Mouse (Mus musculus) CH12.LX (cell line): ENCODE results near the gene Clcn2. TPM values are rescaled to one million over a fixed set of nuclear protein-coding genes. Genes with fewer than 3 reads are reported as not detected.

ENCODE experiments used
- DNase-seq: peaks from one replicate; pipeline ENCODE4 v3.0.0-alpha.2; 2013; ENCODE audit errors: extremely low read depth
- H3K27ac ChIP-seq: 2 replicates; pipeline ENCODE4 v1.5.1; 2012; ENCODE audit warnings: low read depth, mild to moderate bottlenecking, control low read depth, moderate library complexity; ENCODE audit not compliant: insufficient read depth
- H3K27me3 ChIP-seq: replicated peaks from 2 replicates; pipeline ENCODE3; 2012; ENCODE audit warnings: inconsistent platforms
- H3K36me3 ChIP-seq, 2 experiments: replicated peaks in 1 of 2; 2 replicates each; pipeline versions ENCODE3 to v1.6.1; 2012; ENCODE audit warnings: inconsistent platforms in 1 of 2, low read length in 1 of 2, mild to moderate bottlenecking in 1 of 2, mixed read lengths in 1 of 2, moderate library complexity in 1 of 2; ENCODE audit not compliant: control insufficient read depth in 1 of 2, insufficient read depth in 1 of 2
- H3K4me1 ChIP-seq, 2 experiments: 2 replicates each; pipeline ENCODE4 v1.6.1; 2012; ENCODE audit warnings: inconsistent platforms in 1 of 2, moderate library complexity in 1 of 2; ENCODE audit not compliant: insufficient read depth in 2 of 2, control insufficient read depth in 1 of 2
- H3K4me2 ChIP-seq: 2 replicates; pipeline ENCODE4 v1.6.1; 2012; ENCODE audit warnings: low read depth, mild to moderate bottlenecking, control low read depth; ENCODE audit not compliant: poor library complexity, insufficient read depth, severe bottlenecking
- H3K4me3 ChIP-seq, 3 experiments: fragments of 150-350 bp in 1 of 3; sonication (generic) in 1 of 3; replicated peaks in 1 of 3; 2 replicates each; pipeline versions ENCODE3 to v1.5.1; 2011 to 2012; ENCODE audit warnings: low read depth in 2 of 3, low read length in 2 of 3, mild to moderate bottlenecking in 2 of 3, moderate library complexity in 2 of 3, control low read depth in 1 of 3, improper control_type of control experiment in 1 of 3, inconsistent platforms in 1 of 3, mixed read lengths in 1 of 3; ENCODE audit not compliant: poor library complexity in 1 of 3
- H3K79me2 ChIP-seq: replicated peaks from 2 replicates; pipeline ENCODE4 v1.6.1; 2012; ENCODE audit warnings: mild to moderate bottlenecking, moderate library complexity; ENCODE audit not compliant: control insufficient read depth, poor library complexity, insufficient read depth, severe bottlenecking; ENCODE audit errors: extremely low read depth
- H3K9ac ChIP-seq: 2 replicates; pipeline ENCODE4 v1.6.1; 2012; ENCODE audit warnings: low read depth, mild to moderate bottlenecking, control low read depth, moderate library complexity; ENCODE audit not compliant: insufficient read depth
- H3K9me3 ChIP-seq: replicated peaks from 2 replicates; pipeline ENCODE3; 2012; ENCODE audit warnings: low read length, inconsistent platforms, mixed read lengths
- CHD1 ChIP-seq: IDR thresholded peaks from 2 replicates; pipeline ENCODE4 v1.6.1; 2012; ENCODE audit warnings: low read depth, low read length, improper control_type of control experiment, inconsistent platforms
- CHD2 ChIP-seq: IDR thresholded peaks from 2 replicates; pipeline ENCODE4 v1.6.1; 2011; ENCODE audit warnings: low read length, improper control_type of control experiment
- CTCF ChIP-seq, 2 experiments: IDR thresholded peaks in 1 of 2; conservative IDR thresholded peaks in 1 of 2; 2 replicates each; pipeline ENCODE4 v1.5.1; 2011 to 2012; ENCODE audit warnings: low read depth in 2 of 2, low read length in 2 of 2, improper control_type of control experiment in 1 of 2, inconsistent platforms in 1 of 2, mild to moderate bottlenecking in 1 of 2, moderate library complexity in 1 of 2
- E2F4 ChIP-seq: IDR thresholded peaks from 2 replicates; pipeline ENCODE4 v1.6.1; 2011; ENCODE audit warnings: low read depth, low read length, improper control_type of control experiment; ENCODE audit not compliant: insufficient replicate concordance
- HCFC1 ChIP-seq: IDR thresholded peaks from 2 replicates; pipeline ENCODE4 v1.6.1; 2012; ENCODE audit warnings: low read depth, mild to moderate bottlenecking, inconsistent platforms, low read length, improper control_type of control experiment
- JUN ChIP-seq: IDR thresholded peaks from 2 replicates; pipeline ENCODE4 v1.6.1; 2011; ENCODE audit warnings: low read depth, mild to moderate bottlenecking, low read length, improper control_type of control experiment, moderate library complexity; ENCODE audit not compliant: insufficient read depth
- JUND ChIP-seq: conservative IDR thresholded peaks from 2 replicates; pipeline ENCODE4 v1.6.1; 2011; ENCODE audit warnings: low read depth, low read length, improper control_type of control experiment
- KAT2A ChIP-seq: IDR thresholded peaks from 2 replicates; pipeline ENCODE4 v1.6.1; 2012; ENCODE audit warnings: low read length, improper control_type of control experiment, inconsistent platforms; ENCODE audit not compliant: insufficient replicate concordance
- MAZ ChIP-seq: IDR thresholded peaks from 2 replicates; pipeline ENCODE4 v1.6.1; 2012; ENCODE audit warnings: low read depth, mild to moderate bottlenecking, inconsistent platforms, low read length, improper control_type of control experiment, moderate library complexity
- MEF2A ChIP-seq: IDR thresholded peaks from 2 replicates; pipeline ENCODE4 v1.6.1; 2014; ENCODE audit warnings: low read depth, mild to moderate bottlenecking, inconsistent platforms, low read length, improper control_type of control experiment, borderline replicate concordance
- MXI1 ChIP-seq: IDR thresholded peaks from 2 replicates; pipeline ENCODE4 v1.6.1; 2011; ENCODE audit warnings: mild to moderate bottlenecking, low read depth, low read length, improper control_type of control experiment
- NELFE ChIP-seq: IDR thresholded peaks from 2 replicates; pipeline ENCODE4 v1.6.1; 2011; ENCODE audit warnings: low read depth, low read length, improper control_type of control experiment
- NRF1 ChIP-seq: IDR thresholded peaks from 2 replicates; pipeline ENCODE4 v1.6.1; 2014; ENCODE audit warnings: low read depth, mild to moderate bottlenecking, inconsistent platforms, low read length, improper control_type of control experiment, moderate library complexity
- POLR2AphosphoS2 ChIP-seq: IDR thresholded peaks from 2 replicates; pipeline ENCODE4 v1.6.1; 2011; ENCODE audit warnings: low read depth, low read length, improper control_type of control experiment
- RAD21 ChIP-seq: IDR thresholded peaks from 2 replicates; pipeline ENCODE4 v1.6.1; 2011; ENCODE audit warnings: low read depth, mild to moderate bottlenecking, low read length, improper control_type of control experiment, moderate library complexity
- RCOR1 ChIP-seq: conservative IDR thresholded peaks from 2 replicates; pipeline ENCODE4 v1.6.1; 2012; ENCODE audit warnings: low read depth, mild to moderate bottlenecking, inconsistent platforms, low read length, improper control_type of control experiment
- SMC3 ChIP-seq: IDR thresholded peaks from 2 replicates; pipeline ENCODE4 v1.6.1; 2011; ENCODE audit warnings: low read depth, low read length, improper control_type of control experiment
- TBP ChIP-seq: conservative IDR thresholded peaks from 2 replicates; pipeline ENCODE4 v1.6.1; 2011; ENCODE audit warnings: low read depth, low read length, improper control_type of control experiment
- TCF12 ChIP-seq: IDR thresholded peaks from 2 replicates; pipeline ENCODE4 v1.6.1; 2014; ENCODE audit warnings: low read depth, mild to moderate bottlenecking, inconsistent platforms, low read length, improper control_type of control experiment
- USF2 ChIP-seq: conservative IDR thresholded peaks from 2 replicates; pipeline ENCODE4 v1.6.1; 2011; ENCODE audit warnings: low read depth, low read length, improper control_type of control experiment
- ZC3H11A ChIP-seq: IDR thresholded peaks from 2 replicates; pipeline ENCODE4 v1.6.1; 2012; ENCODE audit warnings: low read depth, mild to moderate bottlenecking, inconsistent platforms, low read length, improper control_type of control experiment
- ZKSCAN1 ChIP-seq: IDR thresholded peaks from 2 replicates; pipeline ENCODE4 v1.6.1; 2012; ENCODE audit warnings: low read depth, inconsistent platforms, low read length, improper control_type of control experiment, borderline replicate concordance
- ZMIZ1 ChIP-seq: IDR thresholded peaks from 2 replicates; pipeline ENCODE4 v1.6.1; 2012; ENCODE audit warnings: low read depth, mild to moderate bottlenecking, inconsistent platforms, low read length, improper control_type of control experiment
- dilution Hi-C: fragments of 300-500 bp; cut with MboI; formaldehyde crosslinking; loops from 2 replicates; pipeline ENCODE4 v1.14.3; 2020; ENCODE audit warnings: low sequenced_read_pairs; ENCODE audit not compliant: extremely low pct_unique_long_range_greater_than_20kb, extremely low pct_ligation_motif_present
- in situ Hi-C: fragments of 300-500 bp; cut with MboI; formaldehyde crosslinking; loops from 3 replicates; pipeline ENCODE4 v1.14.3; 2019; ENCODE audit warnings: low sequenced_read_pairs, low pct_ligation_motif_present, low pct_unique_long_range_greater_than_20kb, mixed read lengths
- polyA plus RNA-seq: library from polyadenylated mRNA; unstranded; fragments of >175 nt; gene quantifications from 2 replicates; pipeline ENCODE4 v1.2.1, GENCODE M21; 2012; ENCODE audit warnings: low read depth; ENCODE audit not compliant: insufficient read length
- total RNA-seq, 2 experiments: library from RNA; depleted of rRNA; stranded (reverse); fragments of 300-350 nt in 1 of 2; fragments of >200 nt in 1 of 2; gene quantifications; 2 replicates each; pipeline ENCODE4 v1.2.3; 2012 to 2014

The Clcn2 gene
- total and polyA plus RNA-seq, 3 experiments, result 1.2 to 4.5 (median 4.1) TPM

DNA sequence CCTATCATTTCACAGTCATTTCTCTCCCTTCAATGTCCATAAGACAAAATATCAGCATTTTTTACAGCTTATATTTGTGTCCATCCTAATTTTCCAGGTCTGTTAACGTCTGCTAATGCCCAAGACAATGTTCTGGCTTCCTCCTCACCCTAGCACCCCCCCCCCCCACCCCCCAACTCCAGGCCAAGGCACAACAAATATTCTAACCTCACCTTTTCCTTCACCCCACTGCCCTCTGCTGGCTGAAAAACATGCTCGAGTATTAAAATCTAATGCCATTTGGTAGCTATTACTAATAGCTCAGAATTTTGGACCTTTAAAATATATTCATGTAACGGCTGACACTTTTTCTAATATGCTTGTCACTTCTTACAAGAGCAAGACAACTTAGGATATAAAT, 44.1 kb upstream of the Clcn2 start (continued):
- TF ChIP-seq USF2 (no peak), NRF1 (no peak), KAT2A (no peak), CHD2 (no peak), POLR2AphosphoS2 (no peak), SMC3 (peak; percentile 78), MXI1 (no peak), ZMIZ1 (no peak), ZC3H11A (peak; percentile 60), TCF12 (no peak), HCFC1 (no peak), CTCF (conservative IDR thresholded peaks at IDR 0.05 in 1 of 2, IDR thresholded peaks at IDR 0.05 in 1 of 2; ENCODE audit: low read depth in 2 of 2, low read length in 2 of 2) (peak in 1 of 2 experiments; percentile 81; a peak in 2 of 4 replicates)

DNA sequence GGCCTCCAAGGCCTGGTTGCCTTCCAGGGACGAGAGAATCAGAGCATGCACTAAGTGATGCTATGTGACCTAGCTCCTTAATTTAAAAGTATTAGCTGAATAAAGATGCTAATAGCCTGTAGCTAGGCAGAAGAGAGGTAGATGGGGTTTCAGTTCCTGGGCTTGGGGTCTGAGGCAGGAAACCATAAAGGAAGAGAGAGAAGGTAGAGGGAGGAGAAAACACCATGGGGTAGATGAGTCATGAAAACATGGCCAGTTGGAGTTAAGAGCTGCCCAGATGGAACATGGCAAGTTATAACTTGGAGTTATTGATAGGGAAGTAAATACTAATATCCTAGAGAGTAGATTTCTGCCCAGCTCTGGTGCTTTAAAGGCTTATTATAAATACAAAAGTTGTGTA, 39.8 kb upstream of the Clcn2 start:
- in situ Hi-C loops (no loop called here), dilution Hi-C loops (no loop called here)
- H3K27ac ChIP-seq, result no peak overlapping the region
- no peak overlapping the region for H3K9ac ChIP-seq
- peak; percentile 37 for DNase-seq
- no peaks in the 10 kb centered on the region for H3K79me2 ChIP-seq
- H3K9me3 ChIP-seq, result no peaks in the 10 kb centered on the region
- no peak overlapping the region for H3K4me3 ChIP-seq
- H3K27me3 ChIP-seq, result peaks cover 1% of the 10 kb centered on the region
- no peaks in the 10 kb centered on the region for H3K36me3 ChIP-seq
- TF ChIP-seq CTCF (conservative IDR thresholded peaks at IDR 0.05 in 1 of 2, IDR thresholded peaks at IDR 0.05 in 1 of 2; ENCODE audit: low read depth in 2 of 2, low read length in 2 of 2), result no peak
- no peak for TF ChIP-seq E2F4
- no peak for TF ChIP-seq NELFE
- TF ChIP-seq RCOR1, result no peak
- TF ChIP-seq MXI1, result no peak
- no peak for TF ChIP-seq TCF12
- no peak for TF ChIP-seq RAD21
- no peak for TF ChIP-seq JUN
- no peak for TF ChIP-seq CHD2
- no peak for TF ChIP-seq HCFC1
- TF ChIP-seq TBP, result no peak
- TF ChIP-seq USF2, result no peak
- TF ChIP-seq ZC3H11A, result no peak
- no peak for TF ChIP-seq SMC3
- TF ChIP-seq MEF2A, result no peak
- TF ChIP-seq JUND, result no peak
- TF ChIP-seq MAZ, result no peak
- TF ChIP-seq ZKSCAN1, result no peak
- TF ChIP-seq CHD1, result no peak
- H3K4me2 ChIP-seq, result no peak overlapping the region
- H3K4me1 ChIP-seq, result peaks cover 4 to 13% of the 10 kb centered on the region in 2 experiments
